Mouse (Mus musculus): ENCODE measurements around the gene Syngr2. TPM values are rescaled to one million over a fixed set of nuclear protein-coding genes. Genes with fewer than 3 reads are reported as not detected.
"Not testable (repeated sequence)": the region's sequence is repeated elsewhere in the genome, so short reads cannot be mapped to it uniquely, and the experiment has no call there.

Syngr2 gene
- polyA plus RNA-seq, 1 experiment from 2014 or later: 29.6 TPM

- H3K4me2 ChIP-seq (replicated peaks): no peak overlapping the region
- WGBS: 64% methylated on average over 3 of the region's 3 CpGs
- peaks cover 45% of the 10 kb centered on the region for H3K4me1 ChIP-seq
- no peak overlapping the region for H3K9ac ChIP-seq
- H3K36me3 ChIP-seq: peaks cover 1% of the 10 kb centered on the region; the same call in 1 of the 2 replicates
- H3K27me3 ChIP-seq: no peaks in the 10 kb centered on the region
- no peak for ATAC-seq (ENCODE audit: insufficient number of reproducible peaks, insufficient read depth, low FRiP score, low TSS enrichment)
- H3K4me3 ChIP-seq: no peak overlapping the region
- no peak overlapping the region for H3K27ac ChIP-seq
- H3K9me3 ChIP-seq: no peaks in the 10 kb centered on the region
Measured at GRCm38 (mm10) chr11:117827386-117827785, 17.9 kb downstream of the Syngr2 start.

GRCm38 (mm10) chr11:117828149-117828887 lies 18.9 kb downstream of the Syngr2 start:
- no peak for ATAC-seq (ENCODE audit: insufficient number of reproducible peaks, insufficient read depth, low FRiP score, low TSS enrichment)
- Histone ChIP-seq H3K4me1 (peaks cover 45% of the 10 kb centered on the region), H3K9ac (0 out of 2 replicates have a peak overlapping the region, but pooled peaks have one; percentile 15), H3K9me3 (no peaks in the 10 kb centered on the region), H3K27ac (peak overlapping the region; percentile 9; the same call in 1 of the 2 replicates), H3K4me3 (no peak overlapping the region), H3K4me2 (replicated peaks) (no peak overlapping the region), H3K27me3 (no peaks in the 10 kb centered on the region), H3K36me3 (no peaks in the 10 kb centered on the region)
- WGBS: 76% methylated on average over 18 of the region's 18 CpGs

- 54% methylated on average over 9 of the region's 9 CpGs for WGBS
- Histone ChIP-seq H3K4me3 (no peak overlapping the region), H3K27me3 (no peaks in the 10 kb centered on the region), H3K36me3 (no peaks in the 10 kb centered on the region), H3K4me1 (peaks cover 39% of the 10 kb centered on the region), H3K4me2 (replicated peaks) (no peak overlapping the region), H3K27ac (peak overlapping the region; percentile 9; the same call in 1 of the 2 replicates), H3K9ac (0 out of 2 replicates have a peak overlapping the region, but pooled peaks have one; percentile 15), H3K9me3 (no peaks in the 10 kb centered on the region)
- no peak for ATAC-seq (ENCODE audit: insufficient number of reproducible peaks, insufficient read depth, low FRiP score, low TSS enrichment)
Measured at GRCm38 (mm10) chr11:117828888-117829604, 19.6 kb downstream of the Syngr2 start.

GRCm38 (mm10) chr11:117829671-117830215 lies 20.3 kb downstream of the Syngr2 start:
- Histone ChIP-seq H3K4me1 (peaks cover 33% of the 10 kb centered on the region), H3K27me3 (no peaks in the 10 kb centered on the region), H3K4me3 (no peak overlapping the region), H3K4me2 (replicated peaks) (no peak overlapping the region), H3K36me3 (no peaks in the 10 kb centered on the region), H3K27ac (peak overlapping the region; percentile 9; the same call in 1 of the 2 replicates), H3K9ac (no peak overlapping the region), H3K9me3 (no peaks in the 10 kb centered on the region)
- 72% methylated on average over 2 of the region's 2 CpGs for WGBS
- no peak for ATAC-seq (ENCODE audit: insufficient number of reproducible peaks, insufficient read depth, low FRiP score, low TSS enrichment)

- Histone ChIP-seq H3K27me3 (no peaks in the 10 kb centered on the region), H3K36me3 (no peaks in the 10 kb centered on the region), H3K4me3 (no peak overlapping the region), H3K9me3 (no peaks in the 10 kb centered on the region), H3K9ac (no peak overlapping the region), H3K4me1 (peaks cover 33% of the 10 kb centered on the region), H3K27ac (no peak overlapping the region), H3K4me2 (replicated peaks) (no peak overlapping the region)
- 82% methylated on average over 9 of the region's 9 CpGs for WGBS
- ATAC-seq (ENCODE audit: insufficient number of reproducible peaks, insufficient read depth, low FRiP score, low TSS enrichment): no peak
Measured at GRCm38 (mm10) chr11:117830401-117830800, 20.9 kb downstream of the Syngr2 start.

GRCm38 (mm10) chr11:117832086-117832969 lies 22.9 kb downstream of the Syngr2 start:
- no peak overlapping the region for H3K9ac ChIP-seq
- H3K36me3 ChIP-seq: no peaks in the 10 kb centered on the region
- H3K4me2 ChIP-seq (replicated peaks): peak overlapping the region; percentile 44
- H3K27me3 ChIP-seq: no peaks in the 10 kb centered on the region
- peak overlapping the region; percentile 24; the same call in 1 of the 2 replicates for H3K4me3 ChIP-seq
- no peaks in the 10 kb centered on the region for H3K9me3 ChIP-seq
- H3K27ac ChIP-seq: no peak overlapping the region
- ATAC-seq (ENCODE audit: insufficient number of reproducible peaks, insufficient read depth, low FRiP score, low TSS enrichment): no peak
- 19% methylated on average over 28 of the region's 28 CpGs for WGBS
- H3K4me1 ChIP-seq: peaks cover 26% of the 10 kb centered on the region; the same call in 1 of the 2 replicates

- WGBS: 75% methylated on average over 6 of the region's 6 CpGs
- not testable (repeated sequence) for ATAC-seq (ENCODE audit: insufficient number of reproducible peaks, insufficient read depth, low FRiP score, low TSS enrichment); H3K9ac ChIP-seq; H3K27me3 ChIP-seq; H3K9me3 ChIP-seq; H3K36me3 ChIP-seq; H3K4me3 ChIP-seq; H3K27ac ChIP-seq; H3K4me2 ChIP-seq (replicated peaks)
- H3K4me1 ChIP-seq: peaks cover 18% of the 10 kb centered on the region; the same call in 1 of the 2 replicates
Measured at GRCm38 (mm10) chr11:117833509-117833908, 24.0 kb downstream of the Syngr2 start.

- Histone ChIP-seq H3K27ac (no peak overlapping the region), H3K27me3 (no peaks in the 10 kb centered on the region), H3K4me3 (no peak overlapping the region), H3K9ac (no peak overlapping the region), H3K36me3 (no peaks in the 10 kb centered on the region), H3K4me2 (replicated peaks) (no peak overlapping the region), H3K4me1 (peaks cover 15% of the 10 kb centered on the region; the same call in 1 of the 2 replicates), H3K9me3 (no peaks in the 10 kb centered on the region)
- ATAC-seq (ENCODE audit: insufficient number of reproducible peaks, insufficient read depth, low FRiP score, low TSS enrichment): no peak
- WGBS: 91% methylated on average over 8 of the region's 8 CpGs
Measured at GRCm38 (mm10) chr11:117834086-117834485, 24.6 kb downstream of the Syngr2 start.

GRCm38 (mm10) chr11:117836306-117836705 lies 26.8 kb downstream of the Syngr2 start:
- Histone ChIP-seq H3K9me3 (no peaks in the 10 kb centered on the region), H3K4me3 (0 out of 2 replicates have a peak overlapping the region, but pooled peaks have one; percentile 7)

GRCm38 (mm10) chr11:117838572-117838971 lies 29.1 kb downstream of the Syngr2 start:
- Histone ChIP-seq H3K9me3 (no peaks in the 10 kb centered on the region), H3K9ac (no peak overlapping the region), H3K36me3 (no peaks in the 10 kb centered on the region), H3K4me3 (no peak overlapping the region), H3K4me2 (replicated peaks) (no peak overlapping the region), H3K27ac (0 out of 2 replicates have a peak overlapping the region, but pooled peaks have one; percentile 26), H3K4me1 (0 out of 2 replicates have a peak, but pooled peaks cover 7% of the 10 kb centered on the region), H3K27me3 (no peaks in the 10 kb centered on the region)
- no peak for ATAC-seq (ENCODE audit: insufficient number of reproducible peaks, insufficient read depth, low FRiP score, low TSS enrichment)
- whole genome bisulfite sequencing: 61% methylated on average over 2 of the region's 2 CpGs

More at GRCm38 (mm10) chr11:117836306-117836705, 26.8 kb downstream of the Syngr2 start:
- Histone ChIP-seq H3K4me1 (peaks cover 13% of the 10 kb centered on the region; the same call in 1 of the 2 replicates), H3K9ac (no peak overlapping the region), H3K27ac (no peak overlapping the region), H3K27me3 (no peaks in the 10 kb centered on the region), H3K36me3 (no peaks in the 10 kb centered on the region), H3K4me2 (replicated peaks) (peak overlapping the region; percentile 38)
- ATAC-seq (ENCODE audit: insufficient number of reproducible peaks, insufficient read depth, low FRiP score, low TSS enrichment): no peak
- 28% methylated on average over 13 of the region's 13 CpGs for WGBS

GRCm38 (mm10) chr11:117839021-117839420 lies 29.6 kb downstream of the Syngr2 start:
- H3K27me3 ChIP-seq: no peaks in the 10 kb centered on the region
- H3K27ac ChIP-seq: no peak overlapping the region
- ATAC-seq (ENCODE audit: insufficient number of reproducible peaks, insufficient read depth, low FRiP score, low TSS enrichment): no peak
- no peaks in the 10 kb centered on the region for H3K9me3 ChIP-seq
- no peak overlapping the region for H3K9ac ChIP-seq
- 90% methylated on average over 1 of the region's 1 CpGs for WGBS
- 0 out of 2 replicates have a peak, but pooled peaks cover 7% of the 10 kb centered on the region for H3K4me1 ChIP-seq
- H3K36me3 ChIP-seq: no peaks in the 10 kb centered on the region
- no peak overlapping the region for H3K4me2 ChIP-seq (replicated peaks)
- no peak overlapping the region for H3K4me3 ChIP-seq

Data from embryonic facial prominence, embryonic 12.5 days (tissue).